Mouse (Mus musculus): ENCODE results near the gene Rapgef5.

- no peak for TF ChIP-seq CTCF (IDR thresholded peaks at IDR 0.05; ENCODE audit: low read depth)
- TF ChIP-seq EP300 (IDR thresholded peaks at IDR 0.05; ENCODE audit: low read depth) = no peak
Measured at GRCm38 (mm10) chr12:117808355-117809326, 292.4 kb downstream of the Rapgef5 start.

All from liver, embryonic 14.5 days (tissue).